Mouse (Mus musculus): Measurements from ENCODE around the gene Slc9c1.
"Not testable (repeated sequence)": the region's sequence is repeated elsewhere in the genome, so short reads cannot be mapped to it uniquely, and the experiment has no call there.

Gene Slc9c1

DNA sequence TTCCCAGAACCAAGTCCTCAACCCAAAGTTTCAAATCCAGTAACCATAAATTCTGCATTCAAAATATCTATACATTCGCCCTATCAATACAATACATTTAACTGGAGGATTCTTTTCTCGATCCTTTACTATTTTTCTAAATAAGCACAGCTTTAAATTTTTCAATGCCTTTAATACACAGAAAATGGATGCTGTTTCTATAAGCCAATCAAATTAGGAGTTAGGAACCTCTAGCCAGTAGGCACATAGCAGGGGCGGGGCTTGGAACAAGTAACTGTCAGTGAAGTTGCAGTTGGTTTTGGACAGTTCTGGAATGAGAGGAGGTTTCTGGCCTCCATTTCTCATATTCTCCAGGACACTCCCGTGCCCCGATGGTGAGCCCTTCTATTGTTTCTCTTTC lies at the start of gene Slc9c1:
Slc9c1 (plus strand) TSS at position 301 of the 400 bp plus-strand sequence.
- no peak for DNase-seq (ENCODE audit: low read depth, low spot score)

DNA sequence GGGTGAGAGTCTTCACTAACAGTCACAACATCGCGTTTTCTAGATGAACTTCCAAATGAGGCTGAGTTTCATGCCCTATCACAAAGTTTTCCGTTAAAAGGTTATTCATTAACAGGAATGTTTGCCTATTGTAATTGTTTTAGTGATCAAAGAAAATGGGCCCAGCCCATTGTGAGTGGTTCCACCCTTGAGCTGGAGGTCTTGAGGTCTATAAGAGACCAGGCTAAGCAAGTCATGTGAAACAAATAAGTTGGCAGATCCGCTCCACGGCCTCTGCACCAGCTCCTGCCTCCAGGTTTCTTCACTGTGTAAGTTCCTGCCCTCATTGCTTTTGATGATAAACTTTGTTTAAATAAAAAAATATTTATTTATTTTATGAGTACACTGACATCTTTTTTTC lies 42.2 kb upstream of the Slc9c1 start, which contains the start of gene Gm609:
Gm609 (minus strand) TSS at position 43 of the 400 bp plus-strand sequence.
- DNase-seq (ENCODE audit: low read depth, low spot score) = no peak

DNA sequence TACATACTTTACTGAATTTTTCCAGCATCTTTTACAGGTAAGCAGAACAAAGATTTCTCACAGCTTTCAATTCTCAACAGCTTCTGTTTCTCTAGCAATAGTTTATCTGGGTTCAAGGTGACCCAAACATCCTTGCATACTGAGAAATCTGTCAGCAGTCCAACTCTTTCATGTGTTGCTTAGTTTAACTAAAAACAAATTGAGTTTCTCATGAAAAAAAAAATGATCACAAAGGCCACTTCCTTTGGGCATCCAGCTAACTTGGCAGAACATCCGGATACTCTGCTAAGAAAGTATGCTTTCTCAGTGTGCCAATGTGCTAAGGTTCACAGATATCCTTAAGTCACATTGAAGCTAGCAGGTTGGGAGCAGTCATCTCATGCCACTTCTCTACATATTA lies 39.8 kb upstream of the Slc9c1 start:
- no peak for DNase-seq (ENCODE audit: low read depth, low spot score)

DNA sequence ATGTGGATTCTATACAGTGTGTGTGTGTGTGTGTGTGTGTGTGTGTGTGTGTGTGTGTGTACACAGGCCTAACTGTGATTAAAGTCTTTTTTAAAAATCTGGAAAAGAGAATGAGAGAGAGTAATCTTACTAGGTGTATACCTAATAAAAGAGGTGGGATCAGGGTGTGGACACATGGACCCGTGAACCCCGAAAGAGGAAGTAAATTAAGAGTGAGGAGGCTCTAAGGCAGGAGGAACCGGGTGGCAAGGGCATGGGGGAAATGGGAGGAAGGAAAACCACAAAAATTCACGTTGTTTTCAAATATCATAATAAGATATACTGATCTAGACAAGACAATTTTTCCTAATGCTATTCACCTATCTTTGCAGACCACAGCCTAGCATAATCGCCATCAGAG lies 9.6 kb upstream of the Slc9c1 start:
- DNase-seq (ENCODE audit: low read depth, low spot score) = no peak

DNA sequence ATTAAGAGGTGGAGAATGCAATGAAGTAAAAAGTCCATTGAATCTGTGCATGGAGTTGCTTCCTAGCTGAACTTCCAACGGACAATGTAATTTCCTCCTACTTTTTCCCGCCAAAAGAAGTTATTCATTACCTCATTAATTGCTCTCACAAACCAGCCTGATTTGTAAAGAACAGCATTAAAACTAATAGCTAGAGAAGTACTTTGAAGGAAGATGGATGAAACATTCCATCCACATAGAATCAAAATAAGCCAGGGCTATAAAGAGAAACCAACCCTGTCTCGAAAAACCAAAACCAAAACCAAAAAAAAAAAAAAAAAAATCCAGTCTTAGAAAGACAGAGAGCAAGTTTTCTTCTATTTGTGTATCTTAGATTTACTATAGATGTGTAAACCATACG lies 3.2 kb upstream of the Slc9c1 start, which contains the start of gene Gm17783:
Gm17783 (minus strand) TSS at position 101 of the 400 bp plus-strand sequence.
- no peak for DNase-seq (ENCODE audit: low read depth, low spot score)

DNA sequence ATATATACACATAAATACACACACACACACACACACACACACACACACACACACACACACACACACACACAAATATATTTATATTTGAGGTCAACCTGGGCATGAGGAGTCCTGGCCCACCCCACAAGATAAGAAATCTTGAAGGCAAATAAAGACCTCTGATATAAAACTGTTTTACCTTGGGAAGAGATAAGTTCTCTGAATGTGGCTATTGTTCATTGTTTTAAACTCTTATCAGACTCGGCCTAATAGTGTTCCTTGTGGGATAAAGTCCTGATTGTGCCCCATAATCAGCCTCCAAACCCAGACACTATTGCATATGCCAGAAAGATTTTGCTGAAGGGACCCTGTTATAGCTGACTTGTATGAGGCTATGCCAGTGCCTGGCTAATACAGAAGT lies 3.2 kb downstream of the Slc9c1 start:
- not testable (repeated sequence) for DNase-seq (ENCODE audit: low read depth, low spot score)

DNA sequence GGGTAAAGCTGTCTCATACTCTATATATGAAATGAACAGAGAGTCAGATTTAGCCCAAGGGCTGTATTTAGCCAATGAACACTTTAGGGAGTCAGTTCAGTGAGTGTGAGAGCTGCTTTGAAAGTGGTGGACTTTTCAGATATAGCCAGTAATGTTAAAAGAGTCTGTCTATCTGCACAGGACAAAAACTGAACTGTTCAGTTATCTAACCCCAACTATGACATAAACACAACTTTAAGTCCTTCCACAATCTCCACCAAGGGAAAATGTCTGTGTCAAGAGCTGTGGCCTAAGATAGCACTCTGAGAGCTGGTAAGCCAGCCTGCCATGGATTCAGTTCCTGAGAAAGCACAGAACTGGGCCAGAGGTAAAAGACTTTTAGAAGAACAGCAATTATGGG lies 7.0 kb downstream of the Slc9c1 start:
- no peak for DNase-seq (ENCODE audit: low read depth, low spot score)

DNA sequence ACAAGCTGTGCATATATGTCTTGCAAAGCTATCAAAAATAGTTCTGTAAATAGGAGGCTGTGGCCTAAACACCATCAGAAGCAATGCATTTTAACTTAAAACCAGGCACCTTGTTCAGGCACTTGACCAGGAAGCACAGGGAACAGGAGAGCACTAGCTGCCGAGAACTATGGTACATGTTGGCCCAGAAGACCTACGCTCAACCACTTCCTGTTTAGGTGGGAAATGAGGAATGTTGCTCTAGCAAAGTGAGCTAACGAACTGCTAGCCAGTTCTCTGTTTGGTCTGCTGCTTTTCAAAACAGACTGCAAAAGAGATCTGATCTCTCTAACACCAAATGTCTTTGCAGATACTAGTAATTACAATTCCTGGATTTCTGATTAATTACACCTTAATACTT lies 9.2 kb downstream of the Slc9c1 start:
- DNase-seq (ENCODE audit: low read depth, low spot score) = no peak

DNA sequence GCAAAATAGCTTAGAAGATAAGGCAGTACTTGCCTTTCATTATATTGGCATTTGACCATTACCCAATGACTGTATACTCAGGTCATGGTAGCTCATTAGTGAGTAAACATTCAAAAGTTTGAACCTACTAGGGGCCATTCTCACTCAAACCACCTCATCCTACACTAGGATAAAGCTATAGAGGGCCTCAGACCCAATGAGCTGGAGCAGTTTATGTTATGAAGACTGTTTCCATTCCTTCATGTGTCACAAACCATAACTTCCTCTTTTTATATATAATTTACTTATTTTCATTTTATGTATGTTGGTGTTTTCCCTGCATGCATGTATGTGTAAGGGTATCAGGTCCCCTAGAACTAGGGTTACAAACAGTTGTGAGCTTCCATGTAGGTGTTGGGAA lies 12.9 kb downstream of the Slc9c1 start:
- no peak for DNase-seq (ENCODE audit: low read depth, low spot score)

DNA sequence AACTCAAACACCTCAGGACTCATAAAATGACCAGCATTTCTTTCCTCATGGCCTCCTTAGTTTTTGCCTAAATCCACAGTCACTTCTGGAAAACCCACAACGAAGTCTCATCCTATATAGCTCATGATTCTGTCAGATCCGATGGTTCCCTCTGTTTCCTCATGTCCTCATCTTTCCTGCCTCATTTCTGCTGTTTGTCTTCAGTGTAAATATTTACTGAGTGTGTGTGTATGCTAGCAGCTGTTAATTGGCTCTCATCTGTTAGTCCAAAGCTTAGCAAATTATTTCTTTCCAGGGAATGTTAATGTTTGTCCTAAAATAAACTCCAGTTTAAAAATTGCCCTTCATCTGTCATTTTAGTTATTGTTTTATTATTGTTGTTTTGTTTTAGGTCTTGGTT lies 16.5 kb downstream of the Slc9c1 start:
- DNase-seq (ENCODE audit: low read depth, low spot score) = no peak

DNA sequence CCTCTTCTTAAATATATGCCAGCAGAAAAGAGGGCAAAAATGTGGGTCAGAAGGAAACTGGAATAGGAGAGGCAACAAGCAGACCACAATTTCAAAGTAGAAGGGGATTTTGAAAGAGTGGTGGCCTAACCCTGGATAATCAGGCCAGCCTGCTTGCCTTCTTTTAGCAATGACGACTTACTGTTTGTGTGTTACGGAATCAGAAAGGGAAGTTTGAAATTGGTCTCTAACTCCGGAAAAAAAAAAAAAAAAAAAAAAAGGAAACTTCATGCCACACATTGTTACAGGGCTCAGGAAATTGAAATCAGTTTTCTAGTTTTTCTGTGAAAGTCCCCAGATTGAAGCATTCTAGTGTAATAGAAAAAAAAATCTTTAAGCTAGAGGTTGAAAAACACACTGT lies 26.6 kb downstream of the Slc9c1 start:
- DNase-seq (ENCODE audit: low read depth, low spot score) = no peak

DNA sequence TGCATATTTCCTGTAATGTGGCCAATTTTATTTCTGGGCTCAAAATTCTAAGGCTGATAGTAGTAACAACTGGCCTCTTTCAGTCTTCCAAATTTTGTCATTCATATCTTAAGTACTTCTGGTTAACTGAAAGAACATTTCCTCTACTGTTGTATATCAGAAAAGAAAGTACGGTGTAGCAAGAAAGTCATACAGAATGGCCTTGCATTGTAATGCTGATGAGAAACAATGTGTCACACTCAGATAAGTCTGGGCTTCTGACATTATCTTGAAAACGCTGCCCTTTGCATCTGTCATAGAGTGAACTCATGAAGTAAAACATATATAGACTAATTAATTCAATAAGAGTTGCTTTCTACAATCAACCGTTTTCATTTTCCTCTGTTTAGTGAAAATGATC lies 37.2 kb downstream of the Slc9c1 start:
- no peak for DNase-seq (ENCODE audit: low read depth, low spot score)

DNA sequence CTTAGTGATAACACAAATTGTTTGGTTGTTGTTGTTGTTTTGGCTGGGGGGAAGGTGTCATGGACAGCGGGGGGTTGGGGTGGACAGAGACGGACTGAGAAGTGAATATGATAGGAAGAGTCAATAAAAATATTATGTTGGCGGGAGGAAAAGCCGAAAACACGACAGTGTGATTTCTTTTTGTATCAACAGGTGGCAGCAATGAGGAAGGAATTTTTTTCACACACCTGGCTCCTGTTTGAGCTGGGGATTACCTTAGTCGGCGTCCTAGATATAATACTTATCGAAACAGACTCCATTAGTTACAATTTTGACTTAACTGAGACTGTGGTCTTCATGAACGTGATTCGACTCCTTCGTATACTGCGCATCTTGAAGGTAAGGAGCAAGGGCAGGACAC lies 44.8 kb downstream of the Slc9c1 start:
- no peak for DNase-seq (ENCODE audit: low read depth, low spot score)

DNA sequence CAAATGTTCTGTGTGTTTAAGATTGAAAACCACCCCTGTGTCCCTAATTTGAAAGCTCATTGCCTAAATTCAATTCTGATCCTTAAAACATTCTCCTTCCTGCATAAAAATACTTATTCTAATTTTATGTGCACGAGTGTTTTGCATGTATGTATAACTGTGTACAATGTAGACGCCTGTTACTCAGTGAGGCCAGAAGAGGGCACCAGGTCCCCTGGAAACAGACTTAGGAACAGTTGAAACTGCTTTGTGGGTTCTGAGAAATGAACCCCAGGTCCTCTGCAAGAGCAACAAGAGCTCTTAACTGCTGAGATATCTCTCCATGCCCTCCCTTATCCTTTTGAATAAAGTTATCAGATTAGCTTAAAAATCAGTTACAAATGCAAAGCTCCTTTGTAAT lies 47.4 kb downstream of the Slc9c1 start:
- peak; percentile 9 for DNase-seq (ENCODE audit: low read depth, low spot score)

DNA sequence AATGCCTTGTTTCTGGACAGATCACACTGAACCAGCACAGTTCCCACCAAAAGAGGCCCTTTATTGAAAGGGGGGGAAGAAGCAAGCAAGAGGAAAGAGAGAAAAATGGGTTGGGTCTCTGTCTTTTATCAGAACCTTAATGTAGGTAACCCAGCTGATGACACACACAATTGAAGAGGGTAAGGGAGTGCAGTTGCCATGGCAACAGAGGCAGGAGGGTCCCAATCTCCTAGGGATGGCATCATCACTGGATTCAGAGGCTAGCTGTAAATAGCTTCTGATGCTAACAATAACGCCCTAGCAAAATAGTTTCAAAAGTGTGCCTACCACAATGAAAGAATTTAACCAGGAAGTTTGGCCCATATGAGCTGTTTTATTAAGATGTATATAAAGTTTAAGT lies 58.5 kb downstream of the Slc9c1 start:
- no peak for DNase-seq (ENCODE audit: low read depth, low spot score)

DNA sequence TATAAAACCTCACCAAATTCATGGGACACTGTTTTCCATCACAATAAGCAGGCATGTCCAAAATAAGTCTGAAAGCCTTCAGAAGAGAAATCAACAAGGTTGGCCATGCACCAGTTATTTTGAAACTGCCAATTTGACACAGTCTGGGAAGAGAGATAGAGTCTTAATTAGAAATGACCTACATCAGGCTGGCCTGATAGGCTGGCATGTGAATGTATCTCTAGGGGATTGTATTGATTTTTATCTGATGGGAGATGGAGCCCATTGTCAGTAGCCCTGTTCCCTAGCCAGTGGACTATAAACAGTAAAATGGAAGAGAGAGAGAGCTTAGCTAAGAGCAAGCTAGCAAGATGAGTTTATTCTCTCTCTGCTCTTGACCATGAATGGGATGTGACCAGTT lies 60.4 kb downstream of the Slc9c1 start:
- DNase-seq (ENCODE audit: low read depth, low spot score) = no peak

DNA sequence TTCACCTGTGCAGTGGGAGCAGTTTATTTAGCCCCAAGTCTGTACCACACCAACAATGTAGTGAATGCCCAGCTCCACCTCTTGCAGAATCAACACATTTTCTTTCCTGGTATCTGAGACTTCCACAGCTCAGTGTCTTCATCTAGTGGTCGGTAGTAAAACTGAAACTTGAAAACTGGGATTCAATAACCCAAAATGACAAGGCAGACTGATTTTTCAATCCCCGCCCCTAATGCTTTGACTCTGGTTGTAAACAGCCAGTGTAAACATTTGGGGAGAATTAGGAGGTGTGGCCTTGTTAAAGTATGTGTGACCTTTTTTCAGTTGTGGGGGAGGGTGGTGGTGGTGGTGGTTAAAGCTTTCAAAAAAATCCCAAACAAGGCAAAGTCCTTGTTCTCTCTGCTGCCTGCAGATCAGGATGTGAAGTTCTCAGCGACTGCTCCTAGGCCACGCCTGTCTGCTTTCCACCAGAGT lies 73.4 kb downstream of the Slc9c1 start:
- DNase-seq (ENCODE audit: low read depth, low spot score) = peak; percentile 6

DNA sequence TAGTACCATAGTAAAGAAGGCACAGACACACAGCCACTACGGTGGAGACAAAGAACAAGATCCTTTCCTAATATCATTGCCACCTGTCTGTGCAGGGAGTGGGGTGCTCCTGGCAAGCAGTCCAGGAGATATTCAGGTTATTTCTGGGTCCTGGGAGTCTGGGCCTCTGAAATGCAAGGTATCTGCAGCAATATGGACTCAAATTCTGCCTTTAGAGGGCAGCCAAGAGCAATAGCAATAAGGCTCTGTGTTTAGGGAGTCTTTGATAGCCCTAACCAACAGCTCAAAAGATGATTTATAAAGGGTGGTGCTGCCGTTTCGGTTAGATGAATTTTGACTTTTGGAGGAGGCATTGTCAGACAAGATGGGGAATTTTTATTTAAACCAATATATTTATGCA lies 74.2 kb downstream of the Slc9c1 start:
- peak; percentile 25 for DNase-seq (ENCODE audit: low read depth, low spot score)

DNA sequence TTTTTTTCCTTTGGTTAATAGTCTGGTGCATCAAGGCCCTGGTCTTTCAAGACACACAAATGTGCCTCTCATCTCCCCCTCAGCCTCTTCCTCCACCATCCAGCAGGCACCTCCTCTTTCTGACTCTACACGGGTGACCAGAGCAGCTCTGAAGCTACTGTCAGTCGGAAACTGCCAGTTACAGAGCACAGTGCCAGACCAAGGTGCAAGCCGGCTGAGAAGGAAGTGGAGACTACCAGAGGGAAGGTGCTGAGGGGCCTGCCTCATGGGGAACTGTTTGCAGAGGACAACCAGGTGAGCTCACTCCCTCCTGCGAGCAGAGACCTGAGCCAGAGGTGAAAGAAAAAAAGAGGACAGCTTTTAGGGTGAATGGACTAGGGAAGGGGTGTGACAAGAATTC lies 75.2 kb downstream of the Slc9c1 start, which contains the start of gene Gcsam:
Gcsam (plus strand) TSS at position 114 of the 400 bp plus-strand sequence.
- DNase-seq (ENCODE audit: low read depth, low spot score) = no peak

DNA sequence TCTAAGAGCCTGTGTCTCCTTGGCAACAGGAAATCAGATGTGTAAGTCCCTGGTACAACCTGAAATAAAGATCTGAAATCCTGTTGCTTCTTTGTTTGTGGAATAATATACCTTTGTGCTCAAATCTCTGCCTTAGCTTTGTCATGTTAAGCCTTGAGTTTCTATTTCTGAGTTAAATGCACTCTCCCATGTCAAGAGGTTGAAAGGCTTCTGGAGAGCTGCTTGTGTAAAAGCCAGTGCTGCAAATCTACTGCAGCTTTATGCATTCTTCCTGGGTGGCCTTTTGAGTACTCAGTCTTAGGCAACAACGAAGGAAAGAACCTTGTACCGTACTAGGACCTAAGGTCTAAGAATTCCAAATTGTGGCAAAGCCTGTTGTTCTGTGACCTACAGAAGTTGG lies 78.1 kb downstream of the Slc9c1 start:
- DNase-seq (ENCODE audit: low read depth, low spot score) = no peak

DNA sequence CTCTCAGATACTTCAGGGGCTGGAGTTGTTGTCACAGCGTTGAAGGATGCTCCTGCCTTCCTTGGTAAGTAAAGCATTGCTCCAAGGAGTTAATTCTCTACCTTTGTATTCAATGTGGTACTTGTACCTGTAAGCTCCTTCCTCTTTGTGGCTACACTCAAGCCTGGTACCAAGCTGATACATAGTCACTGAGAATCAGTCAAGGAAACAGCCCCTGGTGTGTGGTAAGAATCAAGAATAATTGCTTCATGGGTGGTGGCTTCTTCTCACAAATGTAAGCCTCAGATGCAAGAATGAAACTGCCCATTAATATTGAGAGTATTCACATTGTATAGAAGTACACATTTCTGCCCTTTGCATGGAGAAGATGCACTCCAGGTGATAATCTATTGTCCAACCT lies 80.8 kb downstream of the Slc9c1 start:
- DNase-seq (ENCODE audit: low read depth, low spot score) = no peak

DNA sequence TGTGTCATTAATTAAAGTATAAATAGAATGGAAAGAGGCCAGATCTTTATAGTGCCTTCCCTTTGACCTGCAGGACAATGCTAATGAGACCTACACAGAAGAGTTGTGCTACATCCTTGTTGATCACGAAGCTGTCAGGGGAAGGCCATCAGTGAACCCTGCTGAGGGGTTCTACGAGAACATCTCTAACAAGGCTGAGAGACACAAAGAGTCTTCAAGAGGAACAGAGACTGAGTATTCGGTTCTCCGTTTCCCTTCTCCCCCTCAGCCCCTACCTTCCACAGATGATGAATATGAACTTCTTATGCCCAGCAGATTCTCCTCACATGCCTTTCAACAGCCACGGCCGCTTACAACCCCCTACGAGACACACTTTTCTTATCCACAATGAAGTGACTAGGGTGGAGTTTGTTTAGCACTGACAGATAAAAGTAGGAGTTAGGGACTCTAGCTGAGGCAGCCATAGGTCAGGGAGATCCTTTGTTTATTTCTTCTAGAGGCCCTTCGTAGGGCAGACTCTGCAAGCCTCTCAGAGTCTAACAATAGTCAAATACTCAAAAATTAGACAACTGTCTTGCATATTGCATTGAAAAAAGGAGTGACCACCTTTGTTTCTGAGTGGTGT lies 84.8 kb downstream of the Slc9c1 start:
- DNase-seq (ENCODE audit: low read depth, low spot score) = no peak

DNA sequence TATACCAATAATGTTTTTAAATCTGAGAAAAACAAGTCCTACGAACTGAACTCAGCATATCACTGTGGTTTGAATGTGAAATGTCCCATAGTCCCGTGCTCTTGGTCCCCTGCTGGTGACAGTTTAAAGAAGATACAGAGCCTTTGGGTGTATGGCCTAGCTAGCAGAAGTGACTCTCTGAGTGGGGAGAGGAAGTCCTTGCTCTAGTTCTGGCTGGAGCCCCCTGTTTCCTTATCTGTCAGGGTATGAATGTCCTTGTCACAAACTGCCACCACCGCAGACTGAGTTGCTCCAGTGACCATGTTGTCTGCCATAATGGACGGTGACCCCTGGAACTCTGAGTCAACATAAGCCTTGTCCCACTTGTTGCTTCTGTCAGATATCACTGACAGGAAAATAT lies 88.1 kb downstream of the Slc9c1 start:
- no peak for DNase-seq (ENCODE audit: low read depth, low spot score)

DNA sequence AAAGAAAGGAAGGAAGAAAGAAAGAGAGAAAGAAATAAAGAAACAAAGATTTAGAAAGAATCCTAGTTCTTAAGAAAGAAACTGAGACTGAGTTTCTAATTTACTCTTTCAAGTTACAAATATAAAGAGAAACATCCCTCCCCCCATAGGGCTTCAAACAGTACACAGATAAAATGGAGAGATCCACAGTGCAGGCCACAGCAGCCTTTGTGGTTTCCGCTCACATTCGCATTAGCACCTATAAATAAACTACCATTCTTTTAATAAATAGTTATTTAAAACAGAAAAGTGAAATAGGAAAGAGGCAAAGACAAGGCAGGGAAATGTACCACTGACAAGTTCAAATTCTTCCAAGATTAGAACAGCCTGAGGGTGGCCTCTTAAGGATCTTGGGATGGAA lies 89.7 kb downstream of the Slc9c1 start:
- no peak for DNase-seq (ENCODE audit: low read depth, low spot score)
